In the genomic region with DNA sequence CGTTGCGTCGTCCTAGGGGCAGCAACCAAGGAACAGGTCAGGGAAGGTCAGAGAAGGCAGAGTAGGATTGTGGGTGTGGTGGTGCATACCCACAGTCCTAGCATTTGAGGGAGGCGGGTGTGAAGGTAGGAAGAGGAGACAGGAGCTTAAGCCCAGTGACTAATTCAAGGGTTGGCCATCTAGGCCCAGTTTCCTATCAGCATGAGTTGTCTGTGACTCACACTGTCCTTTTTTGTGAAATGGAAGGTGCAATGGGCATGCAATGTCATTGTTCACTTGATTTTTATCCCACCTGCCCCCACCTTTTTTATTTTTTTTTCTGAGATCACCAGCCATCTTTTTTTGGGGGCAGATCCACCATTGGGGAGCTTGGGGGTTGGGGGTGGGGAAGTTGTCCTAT, we compare ENCODE assay signal across 9 mouse cellular contexts. TPM values are rescaled to one million over a fixed set of nuclear protein-coding genes. Genes with fewer than 3 reads are reported as not detected.
DNase-seq lines count a peak whose midpoint lies in the region; ATAC-seq and TF ChIP-seq lines count a peak whose summit lies in the region.
"Had no signal": no experiment of that assay in that cellular context is flagged by ENCODE, and none has a peak within 500 bp of the region (broad histone marks: within the 10 kb centered on the region; RNA-seq: fewer than 3 reads in every experiment).

No protein-coding gene starts in this region.

- no peak for TF ChIP-seq EP300 in stomach, postnatal 0 days (optimal IDR thresholded peaks at IDR 0.05)

- peak overlapping the region; percentile 79 for H3K27ac ChIP-seq in heart, embryonic 12.5 days (ENCODE audit: poor library complexity, severe bottlenecking)
- 0 out of 2 replicates have a peak overlapping the region, but pooled peaks have one; percentile 4 for H3K27ac ChIP-seq in midbrain, embryonic 13.5 days
- no peak overlapping the region for H3K27ac ChIP-seq in midbrain, embryonic 14.5 days (replicated peaks; ENCODE audit: low read depth, low read length)
- peak overlapping the region; percentile 62 for H3K27ac ChIP-seq in hindbrain, embryonic 16.5 days (ENCODE audit: low read depth, low read length)
- H3K27ac ChIP-seq in stomach, postnatal 0 days (replicated peaks), result peak overlapping the region; percentile 56; the same call in 1 of the 2 replicates

- H3K9ac ChIP-seq in heart, embryonic 12.5 days, result no peak overlapping the region
- H3K9ac ChIP-seq in midbrain, embryonic 13.5 days (replicated peaks), result no peak overlapping the region
- no peak overlapping the region for H3K9ac ChIP-seq in midbrain, embryonic 14.5 days (replicated peaks; ENCODE audit: low read length)
- no peak overlapping the region for H3K9ac ChIP-seq in hindbrain, embryonic 16.5 days (ENCODE audit: low read depth, low read length)
- no peak overlapping the region for H3K9ac ChIP-seq in stomach, postnatal 0 days (ENCODE audit: low read length)

- 80% methylated on average over 4 of the region's 4 CpGs for WGBS in heart, embryonic 12.5 days
- 93% methylated on average over 4 of the region's 4 CpGs for WGBS in midbrain, embryonic 13.5 days
- WGBS in midbrain, embryonic 14.5 days, result 92% methylated on average over 4 of the region's 4 CpGs
- 91% methylated on average over 4 of the region's 4 CpGs for WGBS in hindbrain, embryonic 16.5 days
- 83% methylated on average over 4 of the region's 4 CpGs for WGBS in stomach, postnatal 0 days

- peaks cover 60% of the 10 kb centered on the region for H3K4me1 ChIP-seq in heart, embryonic 12.5 days (replicated peaks)
- H3K4me1 ChIP-seq in midbrain, embryonic 13.5 days (replicated peaks), result peaks cover 9% of the 10 kb centered on the region; the same call in 1 of the 2 replicates
- no peaks in the 10 kb centered on the region for H3K4me1 ChIP-seq in midbrain, embryonic 14.5 days (ENCODE audit: control insufficient read depth, insufficient read depth, low read length)
- peaks cover 4% of the 10 kb centered on the region; the same call in 1 of the 2 replicates for H3K4me1 ChIP-seq in hindbrain, embryonic 16.5 days (ENCODE audit: control insufficient read depth, insufficient read depth, low read depth, low read length)
- peaks cover 4% of the 10 kb centered on the region; the same call in 1 of the 2 replicates for H3K4me1 ChIP-seq in stomach, postnatal 0 days (replicated peaks; ENCODE audit: control insufficient read depth, insufficient read depth)

- no peak for TF ChIP-seq CTCF in stomach, postnatal 0 days (IDR thresholded peaks at IDR 0.05; ENCODE audit: low read depth)

- no peak overlapping the region for H3K4me3 ChIP-seq in heart, embryonic 12.5 days
- no peak overlapping the region for H3K4me3 ChIP-seq in midbrain, embryonic 13.5 days (replicated peaks)
- no peak overlapping the region for H3K4me3 ChIP-seq in midbrain, embryonic 14.5 days (replicated peaks; ENCODE audit: low read depth, low read length)
- no peak overlapping the region for H3K4me3 ChIP-seq in hindbrain, embryonic 16.5 days (ENCODE audit: low read length)
- H3K4me3 ChIP-seq in stomach, postnatal 0 days (ENCODE audit: low read depth, low read length), result no peak overlapping the region

- H3K36me3 ChIP-seq in heart, embryonic 12.5 days, result no peaks in the 10 kb centered on the region
- H3K36me3 ChIP-seq in midbrain, embryonic 13.5 days, result no peaks in the 10 kb centered on the region
- no peaks in the 10 kb centered on the region for H3K36me3 ChIP-seq in midbrain, embryonic 14.5 days (ENCODE audit: control insufficient read depth, insufficient read depth, low read length)
- H3K36me3 ChIP-seq in hindbrain, embryonic 16.5 days (ENCODE audit: control insufficient read depth, insufficient read depth, low read length), result no peaks in the 10 kb centered on the region
- no peaks in the 10 kb centered on the region for H3K36me3 ChIP-seq in stomach, postnatal 0 days (ENCODE audit: control insufficient read depth, insufficient read depth, low read length)

- H3K27me3 ChIP-seq in heart, embryonic 12.5 days (replicated peaks), result no peaks in the 10 kb centered on the region
- H3K27me3 ChIP-seq in midbrain, embryonic 13.5 days, result no peaks in the 10 kb centered on the region
- H3K27me3 ChIP-seq in midbrain, embryonic 14.5 days (ENCODE audit: control insufficient read depth, insufficient read depth, low read length), result no peaks in the 10 kb centered on the region
- H3K27me3 ChIP-seq in hindbrain, embryonic 16.5 days (replicated peaks; ENCODE audit: control insufficient read depth, insufficient read depth, low read length), result no peaks in the 10 kb centered on the region
- H3K27me3 ChIP-seq in stomach, postnatal 0 days (ENCODE audit: control insufficient read depth, insufficient read depth, low read length), result no peaks in the 10 kb centered on the region

- no peak overlapping the region for H3K4me2 ChIP-seq in heart, embryonic 12.5 days
- H3K4me2 ChIP-seq in midbrain, embryonic 13.5 days (replicated peaks), result no peak overlapping the region
- H3K4me2 ChIP-seq in midbrain, embryonic 14.5 days (ENCODE audit: low read length), result no peak overlapping the region
- H3K4me2 ChIP-seq in hindbrain, embryonic 16.5 days (ENCODE audit: low read length), result no peak overlapping the region
- H3K4me2 ChIP-seq in stomach, postnatal 0 days (replicated peaks; ENCODE audit: low read depth), result no peak overlapping the region

- ATAC-seq in heart, embryonic 12.5 days (ENCODE audit: insufficient number of reproducible peaks, low FRiP score), result no peak; the same call in 1 of the 2 replicates
- ATAC-seq in midbrain, embryonic 13.5 days, result no peak
- no peak for ATAC-seq in midbrain, embryonic 14.5 days (ENCODE audit: low FRiP score, low TSS enrichment)
- ATAC-seq in hindbrain, embryonic 16.5 days, result no peak
- ATAC-seq in stomach, postnatal 0 days (ENCODE audit: low FRiP score, low TSS enrichment), result 0 out of 2 replicates have a peak, but pooled peaks have one; percentile 24

- no peak for DNase-seq in heart, adult 11 months
- no peak for DNase-seq in midbrain, embryonic 14.5 days
- no peak for DNase-seq in stomach, postnatal 0 days (ENCODE audit: low spot score)
- no peak for DNase-seq in adrenal gland, adult (ENCODE audit: inconsistent age in 2 of 2, low spot score in 1 of 2)
- no peak for DNase-seq in frontal cortex, postnatal 14 days (ENCODE audit: low spot score in 2 of 2)
- DNase-seq: thymus, adult 18-20 months had no signal

- no peaks in the 10 kb centered on the region for H3K9me3 ChIP-seq in heart, embryonic 12.5 days (replicated peaks)
- H3K9me3 ChIP-seq in midbrain, embryonic 13.5 days, result no peaks in the 10 kb centered on the region
- H3K9me3 ChIP-seq in midbrain, embryonic 14.5 days (ENCODE audit: control insufficient read depth, low read length), result no peaks in the 10 kb centered on the region
- H3K9me3 ChIP-seq in hindbrain, embryonic 16.5 days (ENCODE audit: control insufficient read depth, low read length), result no peaks in the 10 kb centered on the region
- no peaks in the 10 kb centered on the region for H3K9me3 ChIP-seq in stomach, postnatal 0 days (ENCODE audit: control insufficient read depth, low read length)

RNA-seq across cellular contexts. Expression of gene Htra1, which starts 29.5 kb away (rescaled TPM):
- 72.8 and 75.2 TPM in 2 replicates for polyA plus RNA-seq in heart, embryonic 12.5 days (2016; fragmentation: Nextera tagmentation; extraction: Ambion mirVana)
- 4.3 and 6.2 TPM in 2 replicates for polyA plus RNA-seq in midbrain, embryonic 13.5 days (2015; fragmentation: Nextera tagmentation; extraction: Ambion mirVana)
- polyA plus RNA-seq in midbrain, embryonic 14.5 days (2014; fragmentation: Nextera tagmentation; extraction: Ambion mirVana), result 6.9 and 12.7 TPM in 2 replicates
- polyA plus RNA-seq in hindbrain, embryonic 16.5 days (2015; fragmentation: Nextera tagmentation; extraction: Ambion mirVana), result 23.1 and 25.9 TPM in 2 replicates
- 48.6 and 51.6 TPM in 2 replicates for polyA plus RNA-seq in stomach, postnatal 0 days (2015; fragmentation: Nextera tagmentation; extraction: Ambion mirVana)
